Mouse (Mus musculus): Measurements from ENCODE around the gene Zkscan3. TPM values are rescaled to one million over a fixed set of nuclear protein-coding genes. Genes with fewer than 3 reads are reported as not detected.

The Zkscan3 gene
- polyA plus RNA-seq, 1 experiment from 2014 or later: 67.3 TPM

DNA sequence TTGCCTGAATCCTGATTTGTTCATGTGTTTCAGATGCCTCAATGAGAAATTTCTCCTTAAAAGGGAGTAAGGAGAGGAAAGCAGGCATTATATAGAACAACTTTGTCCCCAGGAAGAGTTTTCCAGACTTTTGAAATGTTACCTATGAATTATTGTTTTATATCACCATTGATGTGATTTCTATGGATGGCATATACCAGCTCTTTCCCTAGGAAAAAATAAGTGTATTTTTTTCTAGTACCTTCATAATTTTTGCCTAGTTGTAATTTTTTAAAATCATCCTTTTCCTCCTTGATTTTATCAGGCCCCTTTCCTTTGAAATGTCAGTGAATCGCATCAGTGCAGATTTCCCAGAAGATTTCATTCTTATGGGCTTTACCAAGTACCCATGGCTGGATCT, 55.9 kb downstream of the Zkscan3 start, which contains the start of gene Olfr1367:
Gene Olfr1367, plus strand, starts transcription at position 301 of the 400 bp plus-strand sequence.
- Histone ChIP-seq H3K36me3 (ENCODE audit: control insufficient read depth, insufficient read depth, low read length) (no peaks in the 10 kb centered on the region), H3K4me3 (ENCODE audit: control insufficient read depth in 1 of 2, insufficient read depth in 1 of 2, low read depth in 1 of 2, low read length in 2 of 2) (no peak within 1 kb of the TSS), H3K4me1 (ENCODE audit: control insufficient read depth in 2 of 2, insufficient read depth in 2 of 2, low read length in 2 of 2) (no peaks in the 10 kb centered on the region), H3K4me2 (ENCODE audit: low read length) (no peak within 1 kb of the TSS), H3K9me3 (ENCODE audit: control insufficient read depth, low read length) (no peaks in the 10 kb centered on the region), H3K9ac (ENCODE audit: low read length) (no peak within 1 kb of the TSS), H3K27ac (replicated peaks in 1 of 2; ENCODE audit: control insufficient read depth in 1 of 2, insufficient read depth in 1 of 2, low read depth in 2 of 2, low read length in 2 of 2) (no peak within 1 kb of the TSS), H3K27me3 (ENCODE audit: control insufficient read depth, insufficient read depth, low read length) (no peaks in the 10 kb centered on the region)
- WGBS: 84% methylated on average over 1 of the region's 1 CpGs
- no peak for ATAC-seq (ENCODE audit: insufficient number of reproducible peaks, insufficient read depth, low FRiP score, low read depth)

MicroRNAs within 50 kb of the gene (microRNA counts, 519-probe panel; counts per million panel counts)
- 322 counts per million, percentile 70 among the panel's probes with 10 or more counts for microRNA mmu-miR-1896

Small RNA genes lying within 50 kb of the gene (microRNA-seq; reads per million reads assigned to microRNA genes)
- gene Mir1896 (not detected), gene Mir6942 (not detected)

Other genes with a start within 250 kb of the Zkscan3 start
- 71.9 and 80.1 TPM in 2 replicates for gene Trim27, start 223.3 kb downstream of the Zkscan3 start, polyA plus RNA-seq (2014; fragmentation: Nextera tagmentation; extraction: Ambion mirVana)
- not detected in 2 replicates for gene Gpx5, start 110.0 kb downstream of the Zkscan3 start, polyA plus RNA-seq (2014; fragmentation: Nextera tagmentation; extraction: Ambion mirVana)
- not detected in 2 replicates for gene Gpx6, start 90.6 kb downstream of the Zkscan3 start, polyA plus RNA-seq (2014; fragmentation: Nextera tagmentation; extraction: Ambion mirVana)
- gene Olfr1367, start 55.8 kb downstream of the Zkscan3 start, polyA plus RNA-seq (2014; fragmentation: Nextera tagmentation; extraction: Ambion mirVana): not detected in 2 replicates
- 6.9 and 8.1 TPM in 2 replicates for gene Zscan12, start 39.9 kb downstream of the Zkscan3 start, polyA plus RNA-seq (2014; fragmentation: Nextera tagmentation; extraction: Ambion mirVana)
- 2.4 and 3.6 TPM in 2 replicates for gene Pgbd1, start 38.3 kb upstream of the Zkscan3 start, polyA plus RNA-seq (2014; fragmentation: Nextera tagmentation; extraction: Ambion mirVana)
- 28.1 and 29.9 TPM in 2 replicates for gene Zscan26, start 51.0 kb upstream of the Zkscan3 start, polyA plus RNA-seq (2014; fragmentation: Nextera tagmentation; extraction: Ambion mirVana)
- gene Nkapl, start 65.8 kb upstream of the Zkscan3 start, polyA plus RNA-seq (2014; fragmentation: Nextera tagmentation; extraction: Ambion mirVana): 2.0 and 2.1 TPM in 2 replicates
- gene Zkscan4, start 76.2 kb upstream of the Zkscan3 start, polyA plus RNA-seq (2014; fragmentation: Nextera tagmentation; extraction: Ambion mirVana): 1.7 and 1.9 TPM in 2 replicates
- not detected in 2 replicates for gene Gm10065, start 76.7 kb upstream of the Zkscan3 start, polyA plus RNA-seq (2014; fragmentation: Nextera tagmentation; extraction: Ambion mirVana)
- gene AK157302, start 92.5 kb upstream of the Zkscan3 start, polyA plus RNA-seq (2014; fragmentation: Nextera tagmentation; extraction: Ambion mirVana): 0.57 and 0.61 TPM in 2 replicates
- gene Gm11273, start 98.7 kb upstream of the Zkscan3 start, polyA plus RNA-seq (2014; fragmentation: Nextera tagmentation; extraction: Ambion mirVana): 15.0 and 17.5 TPM in 2 replicates
- gene Zkscan8, start 128.4 kb upstream of the Zkscan3 start, polyA plus RNA-seq (2014; fragmentation: Nextera tagmentation; extraction: Ambion mirVana): 6.3 and 7.2 TPM in 2 replicates
- 0.07 and 0.11 TPM in 2 replicates for gene Olfr1366, start 140.1 kb upstream of the Zkscan3 start, polyA plus RNA-seq (2014; fragmentation: Nextera tagmentation; extraction: Ambion mirVana)
- gene Olfr1535, start 157.1 kb upstream of the Zkscan3 start, polyA plus RNA-seq (2014; fragmentation: Nextera tagmentation; extraction: Ambion mirVana): not detected in 2 replicates
- not detected in 2 replicates for gene Olfr1364, start 179.0 kb upstream of the Zkscan3 start, polyA plus RNA-seq (2014; fragmentation: Nextera tagmentation; extraction: Ambion mirVana)
- not detected in 2 replicates for gene Olfr1362, start 211.3 kb upstream of the Zkscan3 start, polyA plus RNA-seq (2014; fragmentation: Nextera tagmentation; extraction: Ambion mirVana)
- not detected in 2 replicates for gene Olfr11, start 239.8 kb upstream of the Zkscan3 start, polyA plus RNA-seq (2014; fragmentation: Nextera tagmentation; extraction: Ambion mirVana)

Data from heart, embryonic 14.5 days (tissue).